Mouse (Mus musculus): Measurements from ENCODE around the gene Cbln3.

GRCm38 (mm10) chr14:55899701-55900413, 15.7 kb upstream of the Cbln3 start, which contains the start of gene Sdr39u1:
- TF ChIP-seq CTCF (IDR thresholded peaks at IDR 0.05; ENCODE audit: control insufficient read depth, insufficient read depth, insufficient read length) (no peak), MYOD1 (IDR thresholded peaks at IDR 0.05; ENCODE audit: control insufficient read depth, insufficient read length, low read depth) (no peak), CEBPB (IDR thresholded peaks at IDR 0.05; ENCODE audit: low read depth) (no peak), FOSL1 (IDR thresholded peaks at IDR 0.05; ENCODE audit: insufficient read depth, low read length, poor library complexity, severe bottlenecking) (no peak), MYOG (IDR thresholded peaks at IDR 0.05; ENCODE audit: control insufficient read depth, extremely low read depth, insufficient read length) (no peak), MAX (IDR thresholded peaks at IDR 0.05) (no peak)

All from C2C12 (cell line).